Mouse (Mus musculus) heart, postnatal 4 days (tissue): ENCODE results near the gene Akr1c6. TPM values are rescaled to one million over a fixed set of nuclear protein-coding genes. Genes with fewer than 3 reads are reported as not detected.
"Not testable (repeated sequence)": the region's sequence is repeated elsewhere in the genome, so short reads cannot be mapped to it uniquely, and the experiment has no call there.

Source experiments
- DNase-seq: peaks from one replicate; pipeline ENCODE4 v3.0.0; 2021
- total RNA-seq, 2 experiments: library from RNA; stranded (reverse); gene quantifications; 2 replicates each; pipeline ENCODE4 v1.2.3; 2021

The Akr1c6 gene
- total RNA-seq: not detected

DNA sequence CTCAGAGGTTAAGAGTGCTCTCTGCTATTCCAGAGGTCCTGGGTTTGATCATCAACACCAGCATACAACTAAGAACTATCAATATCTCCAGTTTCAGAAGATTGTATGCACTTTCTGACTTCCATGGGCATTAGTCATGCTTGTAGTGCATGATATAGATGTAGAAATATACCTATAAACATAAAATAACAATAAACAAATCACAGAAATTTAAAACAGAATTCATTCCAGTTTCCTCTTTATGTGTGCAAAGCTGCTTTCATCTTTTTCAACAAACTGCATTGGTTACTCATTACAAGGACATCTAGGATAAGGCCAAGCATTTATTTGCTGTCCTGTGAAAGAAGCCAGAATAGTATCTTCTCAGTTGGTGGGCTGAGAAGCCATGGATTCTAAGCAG is at the start of gene Akr1c6:
Gene Akr1c6, plus strand, starts transcription at position 301 of the 400 bp plus-strand sequence.
- DNase-seq: no peak

DNA sequence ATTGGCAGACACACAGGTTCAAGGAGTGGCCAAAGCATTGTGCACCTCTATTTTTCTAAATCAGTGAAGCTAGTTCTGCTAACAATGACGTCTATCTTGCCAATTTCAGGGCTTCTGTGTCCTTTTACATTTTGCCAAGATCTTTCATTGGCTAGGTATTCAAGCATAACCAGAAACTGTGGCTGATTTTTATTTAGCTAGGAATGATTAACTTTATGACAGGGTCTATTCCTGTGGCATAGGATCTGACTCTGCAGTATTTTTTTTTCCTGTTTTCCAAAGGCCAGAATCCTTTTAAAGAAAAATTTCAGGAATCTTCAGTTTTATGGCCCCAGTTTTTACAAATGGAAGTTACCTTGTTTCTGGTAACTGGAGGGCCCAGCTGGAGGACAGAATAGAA is 49.2 kb upstream of the Akr1c6 start:
- no peak for DNase-seq

- DNase-seq: no peak
Observed at GRCm38 (mm10) chr13:4385541-4385940, 48.6 kb upstream of the Akr1c6 start.

DNA sequence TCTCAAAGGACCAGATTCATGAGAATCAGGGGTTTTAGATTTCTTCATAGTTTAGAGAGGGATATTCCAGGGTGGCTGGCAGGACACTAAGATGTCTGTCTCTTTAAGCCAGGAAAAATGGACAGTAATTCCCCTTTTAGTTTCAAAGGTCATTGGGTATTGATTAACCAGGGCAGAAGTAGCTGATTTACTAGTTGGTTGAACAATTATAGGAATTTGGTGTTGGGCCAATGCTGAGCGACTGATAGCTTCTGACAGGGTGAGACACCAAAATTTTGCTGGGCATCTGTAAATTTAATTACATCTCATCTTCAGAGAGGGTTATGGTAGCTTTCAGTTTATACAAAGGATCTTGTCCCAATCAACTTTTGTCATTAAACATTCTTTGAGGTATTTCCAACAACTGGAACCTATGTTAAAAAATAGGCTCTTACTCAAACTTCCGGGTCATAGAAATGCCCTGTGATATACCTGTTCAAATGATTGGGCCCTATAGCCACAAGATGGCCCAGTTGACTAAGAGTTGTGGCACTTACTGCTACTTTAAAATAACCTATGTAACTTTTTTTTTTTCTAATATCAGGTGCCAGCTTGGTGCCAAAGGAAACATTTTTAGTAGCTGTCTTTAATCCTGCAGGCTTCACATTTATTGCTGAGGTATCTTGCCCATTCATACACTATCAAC is 45.2 kb upstream of the Akr1c6 start:
- no peak for DNase-seq

DNA sequence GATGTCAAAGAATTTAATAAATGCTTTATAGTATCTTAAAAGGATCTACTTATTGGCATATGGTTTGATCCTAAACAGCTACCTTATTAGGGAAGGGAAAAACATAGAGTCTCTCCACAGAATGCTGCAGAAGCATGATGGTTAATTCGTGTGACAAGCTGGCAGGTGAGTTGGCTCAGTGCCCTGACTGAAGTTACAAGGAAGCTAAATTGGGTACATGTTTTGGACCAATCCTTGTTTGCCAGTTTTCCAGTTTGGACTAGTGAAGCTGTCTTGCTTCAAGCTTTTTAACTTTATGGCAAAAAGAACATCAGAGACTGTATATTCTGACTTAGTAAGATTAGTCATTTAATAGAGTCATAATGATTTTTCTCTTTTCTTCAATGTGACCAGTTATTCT is 33.7 kb upstream of the Akr1c6 start:
- not testable (repeated sequence) for DNase-seq

- DNase-seq: no peak
Observed at GRCm38 (mm10) chr13:4400831-4401230, 33.3 kb upstream of the Akr1c6 start.

DNA sequence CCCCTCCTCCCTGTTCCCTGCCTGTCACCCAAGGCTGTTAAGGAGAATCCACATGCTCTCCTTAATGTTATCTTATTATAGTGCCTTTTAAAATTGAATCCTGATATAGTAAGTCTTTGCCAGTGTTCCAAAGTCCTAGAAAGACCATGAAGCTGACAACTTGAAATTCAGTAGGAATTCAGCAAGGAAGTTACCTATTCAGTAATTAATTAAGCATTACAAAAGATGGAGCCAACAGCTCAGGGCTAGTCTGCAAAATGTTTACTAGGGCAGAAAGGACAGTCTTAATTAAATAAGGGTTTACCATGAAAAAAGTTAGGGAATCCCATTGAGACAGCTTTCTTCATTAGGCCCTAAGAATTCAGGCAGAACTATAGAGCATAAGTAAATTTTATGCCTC is 31.9 kb upstream of the Akr1c6 start:
- DNase-seq: no peak

DNA sequence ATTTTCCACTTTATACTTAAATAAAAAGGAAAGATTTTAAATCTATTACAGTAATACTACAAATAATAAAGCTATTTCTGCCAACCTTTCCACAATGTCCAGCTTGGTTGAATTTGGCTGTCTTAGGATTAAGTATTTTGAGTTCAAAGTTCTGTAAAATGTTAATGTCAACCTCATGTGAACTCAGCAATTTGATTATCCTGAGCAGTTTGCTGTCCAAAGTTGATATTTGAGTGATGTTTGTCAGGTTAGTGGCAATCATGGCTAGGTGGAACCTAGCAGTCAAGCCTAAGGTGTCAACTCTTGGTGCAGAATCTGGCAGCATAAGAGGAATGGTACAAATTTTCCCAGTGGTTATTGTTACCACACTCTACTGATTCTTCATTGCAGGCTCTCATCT is 29.4 kb upstream of the Akr1c6 start:
- DNase-seq: no peak

GRCm38 (mm10) chr13:4406771-4407170 is 27.3 kb upstream of the Akr1c6 start:
- no peak for DNase-seq

- no peak for DNase-seq
Observed at GRCm38 (mm10) chr13:4428558-4428957, 5.5 kb upstream of the Akr1c6 start.

- no peak for DNase-seq
Observed at GRCm38 (mm10) chr13:4429034-4429433, 5.1 kb upstream of the Akr1c6 start.

DNA sequence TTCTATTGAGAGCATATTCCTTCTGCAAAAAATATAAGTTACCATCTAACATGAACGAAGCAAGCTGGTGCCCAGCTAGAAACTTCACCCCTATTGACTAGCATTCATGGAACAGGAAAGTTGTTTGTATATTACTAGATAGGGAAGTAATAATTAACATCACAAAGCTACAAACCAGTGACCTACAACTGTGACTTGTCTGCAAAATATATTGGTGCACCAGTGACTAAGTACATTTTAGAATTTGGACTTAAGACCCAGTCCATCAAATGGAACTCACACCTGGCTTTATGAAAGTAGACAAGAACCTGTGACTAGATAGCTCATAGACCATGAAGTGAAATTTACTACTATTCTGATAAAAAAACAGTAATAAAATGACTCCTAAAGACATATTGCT is 3.0 kb upstream of the Akr1c6 start:
- DNase-seq: no peak

DNA sequence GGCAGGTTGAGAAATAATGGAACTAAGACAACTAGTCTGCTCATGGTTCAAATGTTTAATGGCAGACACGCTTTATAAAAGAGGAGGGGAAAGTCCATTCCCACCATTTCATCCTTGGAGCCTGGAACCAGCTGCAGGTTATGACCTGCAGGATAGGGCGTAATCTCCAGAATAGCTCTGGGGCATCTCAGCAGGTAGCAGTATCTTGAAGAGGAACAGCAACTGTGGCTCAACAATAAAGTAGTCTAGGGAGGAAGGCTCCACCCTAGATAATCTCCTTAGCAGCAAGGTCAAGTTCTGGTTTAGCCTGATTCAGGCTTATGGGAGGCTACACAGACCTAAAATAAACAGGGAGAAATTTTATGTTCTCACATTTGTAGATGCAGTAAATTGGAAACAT is 31.5 kb downstream of the Akr1c6 start:
- no peak for DNase-seq

DNA sequence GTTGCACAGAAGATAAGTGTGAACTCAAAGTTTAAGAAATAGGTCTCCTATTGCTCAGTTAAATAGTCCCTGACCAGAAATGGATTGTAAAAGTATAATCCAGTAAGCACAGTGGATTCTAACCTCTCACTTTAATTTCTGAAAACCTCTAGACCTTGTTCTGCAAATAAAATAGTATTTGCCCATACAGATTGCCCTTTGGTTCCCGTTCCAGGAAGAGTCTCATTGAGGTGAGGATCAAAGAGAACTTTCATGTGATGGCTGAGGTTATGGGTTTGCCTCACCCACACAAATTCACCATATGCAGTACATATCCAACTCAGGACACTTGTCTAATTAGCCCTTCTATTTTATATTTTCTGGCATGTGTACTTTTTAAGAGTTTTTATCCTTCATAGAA is 33.8 kb downstream of the Akr1c6 start:
- no peak for DNase-seq

Other genes starting within 250 kb of the Akr1c6 start
- gene Akr1c13, start 243.2 kb upstream of the Akr1c6 start, total RNA-seq: 1 to 10 TPM; 1.5 to 1.8 TPM
- gene Akr1c19, start 205.6 kb upstream of the Akr1c6 start, total RNA-seq: 1 to 10 TPM; 1.2 to 1.5 TPM
- gene Akr1c12, start 154.9 kb upstream of the Akr1c6 start, total RNA-seq: not detected
- gene Akr1c20, start 89.0 kb downstream of the Akr1c6 start, total RNA-seq: not detected
- not detected for gene Akr1c21, start 139.8 kb downstream of the Akr1c6 start, total RNA-seq
- gene Akr1e1, start 174.9 kb downstream of the Akr1c6 start, total RNA-seq: 10 to 100 TPM; 12.1 to 13.4 TPM